Comparison of ENCODE assay signal across 11 mouse cellular contexts in the genomic region with DNA sequence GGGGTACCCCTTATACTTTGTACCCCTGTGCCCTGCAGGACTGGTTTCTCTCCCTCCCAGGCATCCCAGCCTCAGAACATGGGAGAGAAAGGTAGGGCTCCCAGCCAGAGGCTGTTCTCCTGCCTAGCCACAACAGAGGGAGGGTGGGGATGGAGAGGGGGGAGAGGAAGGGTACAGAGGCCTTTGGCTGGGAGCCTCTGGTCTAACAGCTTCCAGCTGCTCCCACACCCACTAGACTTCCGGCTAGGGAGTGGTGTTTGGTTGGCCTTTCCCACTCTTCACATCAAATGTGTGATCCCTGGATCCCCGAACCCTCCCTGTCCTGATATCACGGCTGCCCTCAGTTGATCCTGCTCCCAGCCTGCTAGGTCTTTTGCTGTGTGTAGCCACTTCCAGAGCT.
DNase-seq lines count a peak whose midpoint lies in the region; ATAC-seq lines count a peak whose summit lies in the region.
"Had no signal": no experiment of that assay in that cellular context is flagged by ENCODE, and none has a peak within 500 bp of the region (broad histone marks: within the 10 kb centered on the region; RNA-seq: fewer than 3 reads in every experiment).

No protein-coding gene starts in this region.

- no peak for ATAC-seq in kidney, embryonic 14.5 days (ENCODE audit: low FRiP score, low TSS enrichment)
- ATAC-seq: forebrain, embryonic 14.5 days had no signal

- H3K4me1 ChIP-seq in kidney, embryonic 14.5 days (ENCODE audit: control insufficient read depth, insufficient read depth, low read length): peaks cover 39% of the 10 kb centered on the region

- H3K4me2 ChIP-seq in kidney, embryonic 14.5 days (replicated peaks; ENCODE audit: low read depth, low read length): no peak overlapping the region

- H3K4me3 ChIP-seq in kidney, embryonic 14.5 days (ENCODE audit: low read length): no peak overlapping the region
- H3K4me3 ChIP-seq: megakaryocyte, embryonic 14.5 days had no signal

- H3K9me3 ChIP-seq in kidney, embryonic 14.5 days (ENCODE audit: control insufficient read depth, low read length): no peaks in the 10 kb centered on the region

- DNase-seq in kidney, adult 11 months: peak; percentile 66
- peak; percentile 77 for DNase-seq in heart, adult 8-10 months (ENCODE audit: low spot score)
- DNase-seq in kidney, adult 9 months: peak; percentile 50
- peak; percentile 37 to 73 for DNase-seq in lung, postnatal 4 days
- no peak for DNase-seq in embryo, embryonic 10.5 days (ENCODE audit: low spot score)
- no peak for DNase-seq in layer of hippocampus, adult 9-10 months (ENCODE audit: low spot score)
- no peak for DNase-seq in embryo, embryonic 10 days (ENCODE audit: low spot score)
- DNase-seq: cerebellum, postnatal 10 days had no signal

- no peaks in the 10 kb centered on the region for H3K36me3 ChIP-seq in kidney, embryonic 14.5 days (ENCODE audit: control insufficient read depth, insufficient read depth, low read length)

- H3K9ac ChIP-seq in kidney, embryonic 14.5 days (ENCODE audit: low read depth, low read length): no peak overlapping the region

- H3K27ac ChIP-seq in kidney, embryonic 14.5 days (ENCODE audit: low read depth, low read length): no peak overlapping the region; the same call in 1 of the 2 replicates

- WGBS in kidney, embryonic 14.5 days: 44% methylated on average over 3 of the region's 3 CpGs

- no peaks in the 10 kb centered on the region for H3K27me3 ChIP-seq in kidney, embryonic 14.5 days (ENCODE audit: control insufficient read depth, insufficient read depth, low read length)

Comparison
In these comparisons a context has a peak if more than half of its experiments do, and no peak if none do; other contexts are left out.
1. DNase-seq: peak in kidney, adult 11 months (single experiment), heart, adult 8-10 months (single experiment), kidney, adult 9 months (single experiment) and lung, postnatal 4 days (2 of 2); none in embryo, embryonic 10.5 days (single experiment), layer of hippocampus, adult 9-10 months (single experiment) and embryo, embryonic 10 days (single experiment).